Mouse (Mus musculus) midbrain, embryonic 10.5 days (tissue): ENCODE data around the gene Gm9913. TPM values are rescaled to one million over a fixed set of nuclear protein-coding genes. Genes with fewer than 3 reads are reported as not detected.

Experiments
- DNase-seq: peaks from one replicate; pipeline ENCODE4 v3.0.0-alpha.2; 2017; ENCODE audit warnings: low spot score
- H3K27ac ChIP-seq: fragments of 300-500 bp; sonication (generic); replicated peaks from 2 replicates; pipeline ENCODE4 v1.5.1; 2016; ENCODE audit warnings: mild to moderate bottlenecking
- H3K27me3 ChIP-seq: fragments of 300-500 bp; sonication (generic); 2 replicates; pipeline ENCODE4 v1.6.1; 2016; ENCODE audit warnings: low read depth, mild to moderate bottlenecking; ENCODE audit not compliant: poor library complexity, severe bottlenecking
- H3K36me3 ChIP-seq: fragments of 300-500 bp; sonication (generic); 2 replicates; pipeline ENCODE4 v1.6.1; 2016; ENCODE audit warnings: mild to moderate bottlenecking, moderate library complexity
- H3K4me1 ChIP-seq: fragments of 300-500 bp; sonication (generic); 2 replicates; pipeline ENCODE4 v1.6.1; 2016
- H3K4me3 ChIP-seq: fragments of 300-500 bp; sonication (generic); 2 replicates; pipeline ENCODE4 v1.5.1; 2016; ENCODE audit warnings: mild to moderate bottlenecking, moderate library complexity
- H3K9me3 ChIP-seq: fragments of 300-500 bp; sonication (generic); replicated peaks from 2 replicates; pipeline ENCODE4 v1.6.1; 2016; ENCODE audit warnings: mild to moderate bottlenecking
- WGBS: fragments of 180-500 bp; shearing (Covaris S2); methylation state at CpG from one replicate; pipeline ENCODE4 v1.1.7; 2016; 5-methylcytosine and 5-hydroxymethylcytosine counted together
- polyA plus RNA-seq: library from polyadenylated mRNA; unstranded; fragments of >200 nt; fragmentation: Nextera tagmentation; extraction: Ambion mirVana; gene quantifications from 2 replicates; pipeline ENCODE4 v1.2.1, GENCODE M21; 2016

The Gm9913 gene
- polyA plus RNA-seq, 1 experiment from 2014 or later, result 0.15 TPM

DNA sequence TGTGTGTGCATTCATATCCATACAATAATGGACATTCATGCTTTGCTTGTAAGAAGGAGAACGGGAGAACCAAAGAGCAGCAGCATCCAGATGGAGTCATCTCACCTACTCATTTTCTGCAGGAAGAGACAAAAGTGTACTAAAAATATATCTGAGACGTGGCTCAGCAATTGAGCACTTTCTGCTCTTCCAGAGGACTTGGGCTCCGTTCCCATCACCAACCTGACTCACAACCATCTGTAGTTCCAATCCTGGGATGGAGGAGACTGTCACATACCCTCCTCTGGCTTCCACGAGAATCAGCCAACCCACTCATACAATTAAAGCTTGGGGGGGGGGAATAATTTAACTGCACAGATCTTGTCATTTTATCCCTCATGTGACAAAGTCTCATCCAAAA lies 23.8 kb upstream of the Gm9913 start:
- WGBS, result 85% methylated on average over 4 of the region's 4 CpGs
- Histone ChIP-seq H3K27ac (no peak overlapping the region), H3K36me3 (no peaks in the 10 kb centered on the region; the same call in 1 of the 2 replicates), H3K9me3 (no peaks in the 10 kb centered on the region), H3K4me1 (no peaks in the 10 kb centered on the region), H3K4me3 (no peak overlapping the region), H3K27me3 (no peaks in the 10 kb centered on the region)
- DNase-seq, result no peak

DNA sequence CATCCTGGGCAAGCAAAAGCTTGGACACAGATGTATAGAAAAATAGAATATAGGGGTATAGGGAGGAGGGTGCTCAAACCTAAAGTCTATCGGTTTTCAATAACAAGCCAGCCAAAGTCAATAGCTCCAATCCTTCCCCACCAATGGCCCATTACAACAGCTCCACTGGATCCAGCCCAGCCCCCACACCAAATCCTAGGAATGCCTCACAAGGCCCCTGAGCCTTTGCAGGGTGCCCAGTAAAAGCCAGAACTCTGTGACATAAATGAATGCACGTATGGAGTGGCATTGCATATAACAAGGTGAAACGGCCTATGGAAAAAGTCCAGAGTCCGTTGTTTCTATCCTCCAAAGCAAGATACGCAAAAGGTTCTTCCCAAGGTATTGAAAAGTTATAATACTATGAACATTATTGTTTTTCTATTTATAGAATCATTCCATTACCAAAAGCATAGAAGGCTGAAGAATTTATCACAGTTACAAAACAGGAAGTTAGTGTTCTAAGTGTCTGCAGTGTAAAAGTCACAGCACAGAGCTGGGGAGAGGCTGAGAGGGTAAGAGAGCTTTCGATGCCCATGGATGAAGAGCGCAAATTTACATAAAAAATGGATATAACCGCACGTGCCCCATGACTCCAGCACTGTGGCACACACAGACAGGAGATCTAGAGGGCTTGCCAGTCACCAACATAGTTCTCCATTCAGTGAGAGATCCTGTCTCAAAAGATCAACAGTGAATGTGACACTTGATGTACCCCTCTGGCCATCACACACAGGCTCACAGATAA lies 23.2 kb upstream of the Gm9913 start:
- Histone ChIP-seq H3K27ac (no peak overlapping the region), H3K4me1 (no peaks in the 10 kb centered on the region), H3K36me3 (no peaks in the 10 kb centered on the region), H3K27me3 (no peaks in the 10 kb centered on the region), H3K9me3 (no peaks in the 10 kb centered on the region), H3K4me3 (no peak overlapping the region)
- DNase-seq, result no peak
- WGBS, result 92% methylated on average over 9 of the region's 9 CpGs

DNA sequence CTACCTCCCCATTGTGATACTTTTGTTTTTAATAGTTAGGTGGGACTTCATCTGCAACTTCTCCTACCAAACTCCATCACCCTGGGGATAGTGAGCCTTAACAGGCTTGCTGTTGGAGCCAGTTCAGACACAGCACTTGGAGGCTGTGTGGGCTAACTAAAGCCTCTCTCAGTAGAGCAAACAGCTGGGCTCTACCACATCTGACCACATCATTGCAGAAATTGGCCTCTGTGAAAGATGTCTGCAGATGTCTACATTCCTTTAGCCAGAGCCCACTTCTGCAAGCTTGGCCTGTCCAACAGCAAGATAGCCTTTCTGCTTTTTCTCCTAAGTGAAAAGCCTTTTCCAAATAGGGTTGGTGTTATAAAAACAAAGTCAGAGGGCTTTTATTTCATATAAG lies 20.7 kb upstream of the Gm9913 start:
- DNase-seq, result no peak
- no peaks in the 10 kb centered on the region for H3K9me3 ChIP-seq
- H3K36me3 ChIP-seq, result no peaks in the 10 kb centered on the region
- H3K27me3 ChIP-seq, result no peaks in the 10 kb centered on the region
- no peak overlapping the region for H3K4me3 ChIP-seq
- H3K27ac ChIP-seq, result no peak overlapping the region
- H3K4me1 ChIP-seq, result no peaks in the 10 kb centered on the region

DNA sequence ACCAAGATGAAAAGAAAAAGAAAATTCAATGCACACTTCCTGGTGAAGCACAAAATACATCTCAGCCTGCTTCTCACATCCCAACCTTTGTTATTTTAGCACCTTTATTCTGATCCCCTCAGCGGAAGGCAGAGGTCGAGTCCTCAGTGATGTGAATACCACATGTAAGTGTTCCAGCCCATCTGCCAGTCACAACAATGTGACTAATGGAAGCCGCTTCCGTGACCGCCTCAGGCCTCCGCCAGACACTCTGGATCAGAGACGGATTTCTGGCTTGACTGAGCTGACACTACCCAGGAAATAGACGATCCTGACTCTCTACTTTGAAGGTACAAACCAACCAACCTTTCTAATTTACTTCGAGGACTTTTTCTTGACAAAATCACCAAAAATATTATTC lies 20.0 kb upstream of the Gm9913 start:
- Histone ChIP-seq H3K4me1 (no peaks in the 10 kb centered on the region), H3K27me3 (no peaks in the 10 kb centered on the region), H3K9me3 (no peaks in the 10 kb centered on the region), H3K27ac (no peak overlapping the region), H3K4me3 (no peak overlapping the region), H3K36me3 (no peaks in the 10 kb centered on the region)
- 91% methylated on average over 9 of the region's 9 CpGs for WGBS
- DNase-seq, result no peak

DNA sequence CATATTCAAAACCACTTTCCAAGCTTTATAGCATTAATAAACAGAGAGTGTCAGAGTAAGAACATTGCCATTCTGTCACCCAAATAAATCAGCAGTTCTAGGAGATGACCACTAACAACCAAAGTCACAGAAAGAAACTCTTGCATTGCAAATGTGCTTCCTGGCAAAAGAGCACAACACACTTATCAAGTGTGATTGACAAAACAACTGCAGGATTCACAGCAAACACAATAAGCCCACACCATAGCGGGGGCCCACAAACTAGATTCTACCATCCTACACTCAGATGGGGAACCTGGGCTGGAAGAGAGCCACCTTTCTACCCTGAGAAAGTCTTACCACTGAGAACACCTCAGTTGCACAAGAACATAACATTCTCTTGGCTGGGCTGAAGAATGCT lies 14.9 kb upstream of the Gm9913 start:
- Histone ChIP-seq H3K27me3 (no peaks in the 10 kb centered on the region), H3K36me3 (no peaks in the 10 kb centered on the region), H3K4me1 (no peaks in the 10 kb centered on the region), H3K4me3 (no peak overlapping the region), H3K9me3 (no peaks in the 10 kb centered on the region), H3K27ac (no peak overlapping the region)
- WGBS, result 94% methylated on average over 1 of the region's 1 CpGs
- no peak for DNase-seq

DNA sequence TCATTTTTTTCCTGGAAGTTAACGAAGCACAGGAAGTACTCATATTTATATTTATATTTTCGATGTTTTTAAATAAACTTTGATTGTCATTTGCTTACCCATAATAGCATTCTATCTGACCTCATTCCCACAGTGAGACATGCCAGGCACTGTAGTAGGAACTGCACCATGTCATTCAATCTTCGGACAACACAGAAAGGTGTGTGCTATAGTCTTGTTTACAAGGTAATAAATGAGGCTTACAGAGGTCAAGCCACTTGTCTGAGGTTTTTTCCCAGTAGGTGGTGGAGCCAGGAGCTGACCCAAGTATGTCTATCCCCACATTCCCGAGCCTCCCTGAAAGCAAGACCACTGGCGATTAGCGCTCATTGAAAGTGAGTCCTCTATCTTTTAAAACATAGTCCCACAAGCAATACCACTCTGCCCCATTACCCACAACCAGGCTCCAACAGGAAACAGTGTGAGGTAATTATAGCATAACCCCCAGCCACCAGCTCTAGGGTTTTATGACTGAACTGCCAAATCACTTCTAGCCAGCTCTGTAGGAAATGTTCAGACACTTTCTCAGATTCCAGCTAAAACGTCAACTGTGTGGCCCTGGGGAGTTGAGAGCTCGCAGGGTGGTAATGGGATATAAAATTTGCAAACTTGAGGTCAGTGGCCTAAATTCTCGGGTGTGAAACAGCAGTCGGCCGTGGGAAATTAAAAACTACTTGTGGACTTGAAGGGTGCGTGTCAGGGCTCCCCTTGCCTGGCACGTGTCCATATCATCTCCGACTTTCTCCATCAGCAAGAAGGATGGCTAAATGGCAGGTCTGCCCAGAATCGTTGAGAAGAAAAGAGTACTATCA lies 12.6 kb upstream of the Gm9913 start:
- Histone ChIP-seq H3K27me3 (no peaks in the 10 kb centered on the region), H3K27ac (no peak overlapping the region), H3K4me1 (no peaks in the 10 kb centered on the region), H3K4me3 (no peak overlapping the region), H3K9me3 (no peaks in the 10 kb centered on the region), H3K36me3 (peaks cover 4% of the 10 kb centered on the region; the same call in 1 of the 2 replicates)
- 83% methylated on average over 15 of the region's 15 CpGs for WGBS
- DNase-seq, result no peak

DNA sequence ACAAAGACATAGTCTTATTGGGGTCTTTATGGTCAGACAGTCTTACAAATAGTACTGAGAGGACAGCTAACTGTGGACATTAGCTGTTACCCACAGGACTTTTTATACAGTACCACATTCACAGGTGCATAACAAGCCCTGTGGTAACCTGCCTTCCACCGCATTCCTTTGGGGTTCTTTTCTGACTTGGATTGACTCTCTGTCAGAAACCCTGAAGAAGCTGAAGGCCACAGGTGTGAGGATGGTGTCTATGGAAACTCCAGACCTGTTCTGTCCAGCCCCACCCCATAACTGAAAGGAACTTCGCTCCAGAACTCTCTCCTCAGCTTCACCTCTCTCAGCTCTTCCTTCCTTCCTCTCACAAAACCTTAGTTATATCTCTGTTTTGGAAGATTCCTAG lies 10.6 kb upstream of the Gm9913 start:
- Histone ChIP-seq H3K36me3 (peaks cover 4% of the 10 kb centered on the region; the same call in 1 of the 2 replicates), H3K4me3 (no peak overlapping the region), H3K4me1 (no peaks in the 10 kb centered on the region), H3K27ac (no peak overlapping the region), H3K9me3 (no peaks in the 10 kb centered on the region), H3K27me3 (no peaks in the 10 kb centered on the region)
- no peak for DNase-seq
- 87% methylated on average over 2 of the region's 2 CpGs for WGBS

DNA sequence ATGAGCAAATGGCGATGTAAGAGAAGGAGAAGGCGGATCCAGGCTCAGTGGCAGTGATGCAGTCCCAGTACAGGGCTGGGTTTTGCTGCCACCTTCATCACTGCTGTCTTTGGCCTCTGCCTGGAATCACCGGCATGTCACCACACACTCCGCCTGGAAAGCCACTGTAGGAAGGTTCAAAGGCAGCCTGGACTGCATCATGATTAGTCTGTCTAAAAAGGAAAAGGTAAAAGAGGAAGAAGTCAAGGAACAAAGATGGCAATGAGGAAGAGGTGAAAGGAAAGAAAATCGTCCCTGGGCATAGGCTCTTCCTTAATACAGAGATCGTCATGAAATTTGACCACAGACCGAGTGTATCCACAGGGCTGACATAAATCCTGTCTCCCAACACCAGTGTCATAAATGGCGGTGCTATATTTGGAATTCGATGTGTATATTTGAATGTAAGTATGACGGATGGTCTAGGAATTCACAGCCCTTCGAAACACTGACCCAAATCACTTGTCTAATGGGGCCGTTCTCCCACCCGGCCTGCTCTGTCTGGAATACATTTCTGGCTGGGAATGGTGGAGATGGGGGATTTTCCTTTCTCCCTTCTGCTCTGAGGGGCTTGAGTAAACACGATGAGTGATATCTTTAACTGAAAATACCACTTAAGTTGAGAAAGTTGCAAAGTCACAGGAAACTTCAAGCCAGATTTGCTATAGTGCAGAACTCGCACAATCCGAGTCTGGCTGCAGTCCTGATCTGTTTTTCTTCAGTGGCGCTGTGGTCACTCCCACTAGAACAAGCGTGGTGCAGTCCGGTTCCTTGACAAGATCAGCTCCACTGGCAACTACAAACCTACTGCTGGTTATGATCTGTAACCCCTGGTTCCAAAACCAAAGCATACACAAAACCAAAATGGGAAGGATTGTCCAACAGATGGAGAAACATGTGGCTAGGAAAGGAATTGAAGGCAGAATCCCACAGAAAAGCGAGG lies 9.8 kb upstream of the Gm9913 start:
- Histone ChIP-seq H3K9me3 (no peaks in the 10 kb centered on the region), H3K27ac (no peak overlapping the region), H3K36me3 (peaks cover 4% of the 10 kb centered on the region; the same call in 1 of the 2 replicates), H3K4me3 (no peak overlapping the region), H3K27me3 (no peaks in the 10 kb centered on the region), H3K4me1 (no peaks in the 10 kb centered on the region)
- DNase-seq, result no peak
- WGBS, result 94% methylated on average over 20 of the region's 20 CpGs

DNA sequence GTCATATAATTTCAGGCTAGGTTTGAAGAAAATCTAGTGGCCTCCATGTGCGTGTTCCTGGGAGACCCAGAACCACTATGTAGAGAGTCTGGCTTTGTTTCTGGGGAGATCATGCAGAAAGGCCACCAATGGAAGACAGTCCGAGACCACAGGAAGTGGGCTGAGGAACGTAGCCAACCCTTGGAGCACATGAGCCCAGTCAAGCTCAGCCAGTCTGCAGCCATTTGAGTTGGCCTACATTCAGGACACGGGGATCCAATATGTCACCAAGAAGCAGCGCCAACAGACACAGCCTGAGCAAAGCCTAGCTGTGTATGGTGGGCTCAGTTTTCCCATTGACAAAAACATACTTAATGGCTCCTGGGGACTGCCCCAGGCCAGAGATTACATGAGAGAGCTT lies 8.2 kb upstream of the Gm9913 start:
- H3K27me3 ChIP-seq, result no peaks in the 10 kb centered on the region
- WGBS, result 94% methylated on average over 5 of the region's 5 CpGs

DNA sequence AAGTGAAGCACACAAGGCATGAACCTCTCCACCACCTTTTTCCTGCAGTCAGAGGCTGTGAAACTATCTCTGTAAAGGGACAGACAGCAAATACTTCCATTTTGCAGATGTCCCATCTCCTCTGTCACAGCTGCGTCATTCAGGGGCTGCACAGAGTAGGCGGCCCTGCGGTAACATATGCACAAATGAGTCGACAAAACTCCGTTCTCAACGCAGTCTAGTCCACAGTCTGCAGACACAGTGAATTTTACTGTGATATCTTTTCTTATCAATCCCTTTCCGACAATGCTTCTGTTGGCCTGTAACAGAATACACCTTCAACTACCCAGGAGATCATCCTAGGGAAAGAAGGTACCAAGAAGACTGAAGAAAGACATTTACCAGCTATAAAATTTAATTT lies 6.7 kb upstream of the Gm9913 start:
- Histone ChIP-seq H3K36me3 (peaks cover 13% of the 10 kb centered on the region), H3K4me1 (no peaks in the 10 kb centered on the region), H3K4me3 (no peak overlapping the region), H3K27ac (no peak overlapping the region), H3K9me3 (peaks cover 5% of the 10 kb centered on the region; the same call in 1 of the 2 replicates), H3K27me3 (no peaks in the 10 kb centered on the region)
- DNase-seq, result no peak
- WGBS, result 96% methylated on average over 7 of the region's 7 CpGs

More for the DNA sequence above, 8.2 kb upstream of the Gm9913 start:
- Histone ChIP-seq H3K27ac (no peak overlapping the region), H3K36me3 (peaks cover 8% of the 10 kb centered on the region), H3K4me3 (no peak overlapping the region), H3K9me3 (peaks cover 4% of the 10 kb centered on the region; the same call in 1 of the 2 replicates), H3K4me1 (no peaks in the 10 kb centered on the region)
- DNase-seq, result no peak

DNA sequence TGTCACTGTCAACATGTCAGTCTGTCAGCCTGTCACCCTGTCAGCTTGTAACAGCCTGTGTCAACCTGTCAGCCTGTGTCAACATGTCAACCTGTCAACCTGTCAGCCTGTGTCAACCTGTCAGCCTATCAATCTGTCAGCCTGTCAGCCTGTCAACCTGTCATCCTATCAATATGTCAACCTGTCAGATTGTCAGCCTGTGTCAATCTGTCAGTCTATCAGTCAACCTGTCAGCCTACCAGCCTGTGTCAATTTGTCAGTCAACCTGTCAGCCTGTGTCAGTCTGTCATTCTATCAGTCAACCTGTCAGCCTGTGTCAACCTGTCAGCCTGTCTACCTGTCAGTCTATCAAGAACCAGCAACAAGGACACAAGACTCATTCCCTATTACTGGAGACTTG lies 3.4 kb upstream of the Gm9913 start:
- peaks cover 21% of the 10 kb centered on the region for H3K4me1 ChIP-seq
- no peak overlapping the region for H3K27ac ChIP-seq
- peaks cover 10% of the 10 kb centered on the region for H3K27me3 ChIP-seq
- H3K9me3 ChIP-seq, result peaks cover 5% of the 10 kb centered on the region; the same call in 1 of the 2 replicates
- no peak overlapping the region for H3K4me3 ChIP-seq
- no peak for DNase-seq
- H3K36me3 ChIP-seq, result peaks cover 13% of the 10 kb centered on the region

DNA sequence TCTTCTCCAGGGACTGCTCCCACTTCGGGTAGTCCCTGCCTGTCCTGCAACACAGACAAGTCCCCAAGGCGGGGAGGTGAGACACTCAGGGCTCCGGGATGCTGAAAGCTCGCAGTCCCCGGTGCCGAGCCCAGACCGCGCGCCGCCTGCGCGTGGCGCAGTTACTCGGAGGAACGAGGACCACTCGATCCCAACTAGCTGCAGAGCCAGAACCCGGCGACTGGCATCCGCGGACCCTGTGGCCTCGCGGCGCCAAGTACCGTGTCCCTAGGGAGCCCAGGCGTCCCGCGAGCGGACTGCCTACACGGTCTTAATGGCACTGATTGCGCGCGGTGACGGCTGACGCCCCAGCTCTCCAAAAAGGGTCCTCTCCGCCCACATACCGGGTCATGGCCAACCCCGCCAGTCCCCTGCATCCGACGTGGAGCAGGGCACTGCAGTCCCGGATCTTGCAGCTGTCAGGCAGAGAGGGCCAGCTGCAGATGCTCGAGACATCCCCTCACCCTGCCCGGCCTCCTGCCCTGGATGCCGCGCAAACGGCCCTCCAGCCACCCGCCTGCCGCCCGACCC lies 942 bp downstream of the Gm9913 start:
- Histone ChIP-seq H3K27me3 (peaks cover 36% of the 10 kb centered on the region), H3K36me3 (peaks cover 10% of the 10 kb centered on the region), H3K9me3 (peaks cover 5% of the 10 kb centered on the region; the same call in 1 of the 2 replicates), H3K4me3 (peak overlapping the region; percentile 70), H3K27ac (peak overlapping the region; percentile 85), H3K4me1 (peaks cover 28% of the 10 kb centered on the region)
- WGBS, result under 1% methylated on average over 48 of the region's 48 CpGs
- DNase-seq, result peak; percentile 84
